Mouse (Mus musculus) cerebellum, adult 11 months (tissue): ENCODE measurements at regions not wholly inside any gene's neighbourhood (a gene's known extent, or its start where the extent isn't known, plus 50 kb on each side); places are given as distances from the start of the nearest gene placed in this dataset.

Source experiments
- DNase-seq: peaks from one replicate; pipeline ENCODE4 v3.0.0; 2022

DNA sequence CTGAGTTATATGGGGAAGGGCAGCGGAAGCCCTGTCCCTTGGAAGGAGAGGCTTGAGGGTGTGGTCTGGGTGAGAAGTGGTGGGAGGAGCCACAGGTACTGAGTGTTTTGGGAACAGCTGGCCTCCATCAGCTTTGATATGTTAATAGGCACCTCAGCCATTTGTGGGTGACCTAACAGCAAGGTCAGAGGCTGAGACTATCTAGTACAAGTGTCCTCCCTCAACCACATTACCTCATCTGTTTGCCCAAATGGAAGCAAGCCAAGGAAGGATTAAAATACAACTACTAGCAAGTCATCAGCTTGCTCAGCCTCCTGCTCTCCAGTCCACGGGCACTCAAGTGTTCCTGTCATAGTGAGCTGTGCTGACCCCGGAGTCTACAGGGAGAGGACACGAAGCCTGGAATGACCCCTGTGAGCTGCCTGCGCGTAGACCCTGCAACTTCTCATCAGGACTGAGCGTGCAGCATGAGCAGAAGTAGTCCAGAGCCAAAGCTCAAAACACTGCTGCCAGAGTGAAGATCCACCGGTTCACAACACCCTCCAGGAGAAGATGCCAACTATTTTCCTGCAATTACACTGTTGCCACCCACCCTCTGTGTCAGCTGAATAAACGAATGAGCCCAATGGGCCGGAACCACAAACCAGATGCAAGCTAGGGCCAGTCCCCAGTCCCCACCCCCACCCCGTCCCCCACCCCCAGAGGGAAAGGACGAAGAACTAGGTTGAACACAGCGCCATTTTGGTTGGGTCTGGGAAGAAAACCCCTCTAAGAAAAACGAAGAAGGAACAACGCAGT lies 239.6 kb downstream of the Qk start:
- no peak for DNase-seq

GRCm38 (mm10) chr17:10078536-10079319 lies 240.9 kb downstream of the Qk start:
- DNase-seq, result no peak

DNA sequence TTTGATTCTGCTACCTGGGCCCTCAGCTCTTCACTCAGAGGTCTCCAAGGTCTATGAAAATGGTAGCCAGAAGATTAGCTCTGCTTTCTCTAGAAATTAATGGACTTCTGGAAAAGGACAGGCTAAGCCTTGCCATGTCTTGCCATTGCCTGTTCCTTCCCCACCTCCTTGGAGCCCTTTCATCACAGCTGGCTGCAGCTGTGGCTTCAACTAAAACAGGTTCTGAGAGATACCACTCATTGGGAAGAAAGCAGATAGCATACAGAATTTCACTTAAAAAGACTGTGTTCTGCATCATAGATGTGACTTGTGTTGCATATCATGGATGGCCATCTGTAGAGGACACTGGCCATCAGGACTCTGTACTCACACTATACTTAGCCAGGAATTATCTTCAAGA lies 246.4 kb downstream of the Qk start:
- DNase-seq, result no peak

- DNase-seq, result no peak
Measured at GRCm38 (mm10) chr17:10069251-10069650, 250.4 kb downstream of the Qk start.

DNA sequence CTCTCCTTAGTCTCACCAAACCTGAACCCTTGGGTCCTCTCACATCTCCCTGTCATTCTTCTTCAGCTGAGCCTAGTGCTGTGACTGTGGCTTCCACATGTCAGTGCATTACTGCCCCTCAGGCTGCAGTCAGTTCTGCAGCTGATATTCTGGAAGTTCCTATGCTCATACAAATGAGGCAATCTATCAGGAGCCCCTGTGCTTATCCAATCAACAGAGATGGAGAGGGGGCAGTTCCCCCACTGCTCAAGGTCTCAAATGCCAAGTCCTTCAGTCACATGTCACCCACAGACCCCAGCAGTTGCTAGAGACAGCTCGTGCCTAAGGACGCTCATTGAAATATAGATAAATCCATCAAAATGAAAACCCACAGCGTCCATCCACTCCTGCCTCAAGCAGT lies 254.5 kb downstream of the Qk start:
- no peak for DNase-seq

- DNase-seq, result no peak
Measured at GRCm38 (mm10) chr17:10062546-10063100, 257.0 kb downstream of the Qk start.

DNA sequence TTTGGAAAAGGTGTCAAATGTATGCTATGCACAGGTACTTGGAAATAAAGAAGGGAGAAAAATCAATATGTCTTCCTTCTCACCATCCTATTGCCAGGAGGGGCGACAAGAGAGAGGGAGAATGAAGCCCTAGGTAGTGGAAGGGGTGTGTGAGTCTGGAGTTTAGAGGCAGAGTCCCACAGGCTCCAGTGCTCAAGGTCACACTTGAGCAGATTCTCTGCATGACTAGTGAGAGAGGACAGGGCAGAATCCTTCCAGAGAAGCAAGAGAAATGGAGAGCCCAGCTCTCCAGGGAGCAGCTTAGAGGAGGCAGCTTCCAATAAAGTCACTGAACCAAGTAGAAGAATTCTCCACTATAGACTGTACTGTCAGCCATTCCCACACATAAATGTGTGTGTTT lies 261.9 kb downstream of the Qk start:
- DNase-seq, result no peak

DNA sequence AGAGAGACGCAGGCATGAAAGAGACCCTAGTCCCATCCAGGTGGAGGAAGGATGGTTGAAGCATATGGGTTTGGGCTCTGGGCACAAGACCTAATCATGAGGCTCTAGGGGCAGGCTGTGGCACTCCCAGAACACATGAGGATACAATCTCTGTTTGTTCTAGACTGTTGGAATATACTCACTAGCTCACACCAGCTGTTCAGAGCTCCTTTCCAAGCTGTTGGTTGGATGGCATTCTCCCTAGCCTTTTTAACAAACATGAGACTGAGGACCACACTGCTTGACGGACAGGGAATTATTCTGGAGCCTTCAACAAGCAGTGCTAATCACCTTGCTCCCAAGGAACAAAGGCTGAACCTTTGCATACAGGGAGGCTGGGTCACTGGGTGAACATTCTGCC lies 263.6 kb downstream of the Qk start:
- no peak for DNase-seq

GRCm38 (mm10) chr17:10054375-10054774 lies 265.3 kb downstream of the Qk start:
- no peak for DNase-seq

DNA sequence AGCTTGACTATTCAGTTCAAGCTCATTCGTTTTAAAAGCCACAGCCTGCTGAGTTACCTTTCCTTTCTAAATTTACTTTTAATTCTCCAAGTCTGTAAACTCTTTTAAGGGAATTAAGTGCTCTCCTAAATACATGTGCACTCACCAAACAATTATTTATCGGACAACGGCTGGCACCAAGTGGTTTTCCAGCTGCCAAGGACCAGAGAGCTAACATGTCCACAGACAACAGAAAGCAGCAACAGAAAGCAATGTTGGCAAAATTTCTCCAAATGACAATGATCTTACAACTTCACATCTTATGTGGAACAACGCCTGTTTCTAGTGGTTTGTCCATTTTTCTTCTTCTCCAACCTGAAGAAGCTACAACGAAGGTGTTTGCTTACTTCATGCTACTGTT lies 275.3 kb downstream of the Qk start:
- DNase-seq, result no peak

- no peak for DNase-seq
Measured at GRCm38 (mm10) chr17:10042042-10042652, 277.5 kb downstream of the Qk start.

DNA sequence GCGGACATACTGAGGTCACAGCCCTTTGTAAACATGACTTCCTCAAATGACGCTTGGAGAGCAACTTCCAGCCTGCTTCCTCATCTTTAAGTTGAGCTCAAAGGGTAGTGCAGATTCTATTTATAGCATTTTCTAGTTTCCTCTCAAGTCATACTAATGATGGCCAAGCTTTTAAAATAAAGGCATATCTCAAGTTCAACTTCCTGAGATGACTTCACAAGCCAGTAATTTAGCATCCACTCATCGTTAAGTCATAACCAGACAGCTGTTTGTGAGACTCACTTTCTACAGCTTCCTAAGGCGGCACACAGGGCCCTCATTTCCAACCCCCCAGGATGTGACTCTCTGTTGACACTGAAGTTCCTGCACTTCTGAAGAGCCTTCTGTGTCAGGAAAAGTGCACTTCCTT lies 278.7 kb downstream of the Qk start:
- DNase-seq, result no peak

- DNase-seq, result no peak
Measured at GRCm38 (mm10) chr17:10040375-10040774, 279.3 kb downstream of the Qk start.

- no peak for DNase-seq
Measured at GRCm38 (mm10) chr17:10037799-10038445, 281.7 kb downstream of the Qk start.

GRCm38 (mm10) chr17:10033510-10033909 lies 286.1 kb downstream of the Qk start:
- DNase-seq, result no peak

DNA sequence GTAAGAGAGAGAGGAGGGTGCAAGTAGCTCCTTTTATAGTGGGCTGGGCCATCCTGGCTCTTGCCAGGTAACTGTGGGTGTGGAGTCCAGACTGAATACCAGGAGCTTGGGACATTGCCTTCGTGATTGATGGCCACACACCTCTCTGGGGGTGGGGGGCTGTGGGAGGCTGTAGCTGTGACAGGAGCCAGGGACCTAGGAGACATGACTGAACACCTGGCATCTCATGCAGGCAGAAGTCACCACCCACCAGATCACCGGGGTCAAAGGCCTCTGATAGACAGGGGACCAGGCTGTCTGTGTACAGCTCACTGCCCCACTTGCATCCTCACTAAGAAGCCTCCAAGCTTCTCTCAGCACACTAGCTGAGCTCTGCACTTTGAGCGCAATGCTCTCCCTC lies 288.6 kb downstream of the Qk start:
- no peak for DNase-seq

DNA sequence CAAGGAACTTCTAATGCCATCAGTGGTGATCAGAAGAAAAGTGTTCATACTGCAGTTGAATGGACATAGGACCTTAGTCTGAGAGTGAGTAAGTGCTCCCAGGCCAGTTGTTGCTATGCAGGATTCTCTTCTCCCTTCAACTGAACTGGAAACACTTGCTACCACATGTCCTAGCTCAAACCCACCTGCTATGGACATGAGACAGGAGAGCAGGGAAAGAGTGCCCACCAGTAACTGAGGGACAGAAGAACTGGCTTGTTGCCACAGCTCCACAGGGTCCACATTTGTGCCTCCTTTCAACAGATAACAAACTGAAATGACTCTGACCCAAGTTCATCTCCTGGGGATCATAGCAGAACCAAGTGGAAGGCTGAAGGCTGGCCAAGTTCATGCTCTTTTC lies 292.9 kb downstream of the Qk start:
- DNase-seq, result no peak

GRCm38 (mm10) chr17:10025212-10025611 lies 294.4 kb downstream of the Qk start:
- DNase-seq, result no peak

GRCm38 (mm10) chr17:10024323-10024722 lies 295.3 kb downstream of the Qk start:
- DNase-seq, result no peak

GRCm38 (mm10) chr17:10012161-10012560 lies 307.5 kb downstream of the Qk start:
- no peak for DNase-seq

GRCm38 (mm10) chr17:10011728-10012127 lies 307.9 kb downstream of the Qk start:
- no peak for DNase-seq

DNA sequence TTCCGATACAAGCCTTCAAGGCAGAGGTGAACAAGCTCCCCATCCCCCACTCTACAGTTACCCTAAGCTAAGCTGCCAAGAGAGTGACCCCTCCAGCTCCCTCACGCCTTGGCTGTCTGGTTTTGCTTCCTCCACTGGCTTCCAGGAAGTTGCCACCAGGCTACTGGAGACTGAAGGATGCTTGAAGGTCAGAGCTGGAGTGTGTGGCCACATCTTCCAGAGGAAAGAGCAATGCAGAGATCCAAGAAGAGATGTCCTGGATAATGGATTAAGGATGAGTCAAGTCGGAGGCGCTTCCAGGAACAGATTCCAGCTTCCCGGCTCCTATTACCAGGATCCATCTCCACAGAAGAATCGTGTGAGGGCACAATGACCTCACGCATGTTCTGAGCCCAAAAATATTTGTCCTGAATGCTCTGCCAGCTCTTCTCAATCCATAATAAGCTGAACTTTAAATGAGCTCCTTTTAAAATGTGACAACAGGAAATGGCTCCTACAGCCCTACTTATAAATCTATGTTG lies 318.5 kb downstream of the Qk start:
- DNase-seq, result no peak

DNA sequence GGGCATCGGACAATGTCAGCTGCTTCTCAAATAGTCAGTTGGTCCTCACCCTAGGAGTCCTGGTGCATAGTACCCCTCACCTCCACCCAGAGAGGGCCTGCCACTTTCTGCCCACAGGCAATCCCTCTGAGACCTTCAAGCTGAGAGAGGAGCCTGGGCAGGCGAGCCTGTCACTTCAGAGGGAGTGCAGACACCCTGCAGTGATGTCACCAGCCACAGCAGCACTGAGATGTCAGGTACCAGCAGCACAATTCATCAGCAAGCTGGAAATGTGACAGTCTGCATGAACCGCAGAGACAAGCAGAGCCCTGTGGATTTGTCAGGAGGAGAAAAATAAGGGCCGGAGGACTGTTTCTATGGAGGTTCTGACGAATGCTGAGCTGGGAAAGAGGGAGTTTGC lies 324.3 kb downstream of the Qk start:
- DNase-seq, result no peak
